ENCODE assay signal across 24 mouse cellular contexts in the genomic region with DNA sequence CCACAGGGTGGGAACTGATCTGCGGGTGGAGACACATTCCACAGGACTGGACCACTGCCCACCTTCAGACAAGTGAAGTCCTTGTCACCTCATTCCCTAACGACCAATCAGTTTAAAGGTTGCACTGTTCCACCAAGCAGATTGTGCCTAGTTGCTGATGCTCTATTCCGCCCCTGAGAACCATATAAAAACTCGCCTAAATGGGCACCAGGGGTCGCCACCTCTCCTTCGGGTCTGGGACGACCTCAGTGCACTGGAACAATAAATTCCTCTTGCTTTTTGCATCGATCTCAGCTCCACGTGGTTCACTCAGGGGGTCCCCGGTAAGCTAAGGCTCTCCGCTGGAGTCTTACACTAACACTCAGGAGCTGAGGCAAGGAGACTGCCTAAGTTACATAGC. TPM values are rescaled to one million over a fixed set of nuclear protein-coding genes. Genes with fewer than 3 reads are reported as not detected.
DNase-seq lines count a peak whose midpoint lies in the region; ATAC-seq and TF ChIP-seq lines count a peak whose summit lies in the region.
"Had no signal": no experiment of that assay in that cellular context is flagged by ENCODE, and none has a peak within 500 bp of the region (broad histone marks: within the 10 kb centered on the region; RNA-seq: fewer than 3 reads in every experiment).

No protein-coding gene starts in this region.

- no peak for ATAC-seq in liver, embryonic 14.5 days (ENCODE audit: insufficient read depth)
- ATAC-seq in liver, embryonic 11.5 days (replicated peaks; ENCODE audit: low FRiP score): no peak
- no peak for ATAC-seq in midbrain, embryonic 11.5 days (ENCODE audit: low FRiP score)
- no peak for ATAC-seq in erythroblast, adult 5-6 weeks (replicated peaks; ENCODE audit: low FRiP score, poor library complexity, severe bottlenecking)
- ATAC-seq: forebrain, embryonic 15.5 days; hindbrain, embryonic 16.5 days; intestine, embryonic 16.5 days had no signal

- no peak overlapping the region for H3K27ac ChIP-seq in liver, embryonic 14.5 days
- no peak overlapping the region for H3K27ac ChIP-seq in liver, embryonic 11.5 days (ENCODE audit: low read depth, low read length)
- H3K27ac ChIP-seq in midbrain, embryonic 11.5 days (ENCODE audit: low read depth, low read length): no peak overlapping the region
- H3K27ac ChIP-seq: embryonic facial prominence, embryonic 15.5 days; forebrain, embryonic 15.5 days; heart, embryonic 10.5 days; kidney, embryonic 15.5 days; limb, embryonic 12.5 days; liver, embryonic 13.5 days; macrophage; midbrain, embryonic 10.5 days; neural tube, embryonic 12.5 days; stomach, embryonic 15.5 days had no signal

- H3K9me3 ChIP-seq in liver, embryonic 14.5 days (ENCODE audit: control insufficient read depth, low read length): no peaks in the 10 kb centered on the region
- no peaks in the 10 kb centered on the region for H3K9me3 ChIP-seq in liver, embryonic 11.5 days (ENCODE audit: control insufficient read depth, low read length)
- H3K9me3 ChIP-seq in midbrain, embryonic 11.5 days (ENCODE audit: control insufficient read depth, low read length): no peaks in the 10 kb centered on the region
- H3K9me3 ChIP-seq: embryonic facial prominence, embryonic 15.5 days; forebrain, embryonic 15.5 days; heart, embryonic 10.5 days; kidney, embryonic 15.5 days; limb, embryonic 12.5 days; liver, embryonic 13.5 days; midbrain, embryonic 10.5 days; neural tube, embryonic 12.5 days; stomach, embryonic 15.5 days had no signal

- DNase-seq in liver, embryonic 14.5 days (ENCODE audit: low read depth in 3 of 3, low spot score in 3 of 3): no peak
- no peak for DNase-seq in liver, embryonic 11.5 days (ENCODE audit: low spot score)
- DNase-seq in 416B (ENCODE audit: low read depth): peak; percentile 43
- DNase-seq in ES-CJ7 (ENCODE audit: low read depth, low spot score): peak; percentile 82
- DNase-seq in WW6 (ENCODE audit: low read depth, low spot score): peak; percentile 75
- DNase-seq in left cerebral cortex, adult 9 months (ENCODE audit: low spot score in 2 of 2): no peak
- DNase-seq in midbrain, embryonic 11.5 days (ENCODE audit: low spot score, missing footprints): no peak
- DNase-seq: adrenal gland, postnatal 36 days; cerebellum, adult 9-10 months; liver, embryonic 13.5 days; right cerebral cortex, adult 18-20 months; thymus, adult 18-20 months had no signal

- H3K4me3 ChIP-seq in liver, embryonic 14.5 days (ENCODE audit: insufficient read depth in 1 of 2, low read depth in 2 of 2, low read length in 2 of 2): no peak overlapping the region
- H3K4me3 ChIP-seq in liver, embryonic 11.5 days (ENCODE audit: low read depth, low read length): no peak overlapping the region
- H3K4me3 ChIP-seq in midbrain, embryonic 11.5 days (ENCODE audit: low read depth, low read length): no peak overlapping the region
- H3K4me3 ChIP-seq: embryonic facial prominence, embryonic 15.5 days; forebrain, embryonic 15.5 days; heart, embryonic 10.5 days; kidney, embryonic 15.5 days; limb, embryonic 12.5 days; liver, embryonic 13.5 days; midbrain, embryonic 10.5 days; neural tube, embryonic 12.5 days; stomach, embryonic 15.5 days had no signal

- H3K36me3 ChIP-seq in liver, embryonic 14.5 days (replicated peaks; ENCODE audit: control insufficient read depth, insufficient read depth, low read depth): no peaks in the 10 kb centered on the region
- H3K36me3 ChIP-seq in liver, embryonic 11.5 days (ENCODE audit: control insufficient read depth, insufficient read depth, low read length): no peaks in the 10 kb centered on the region
- H3K36me3 ChIP-seq in midbrain, embryonic 11.5 days (ENCODE audit: control insufficient read depth, insufficient read depth, low read length): no peaks in the 10 kb centered on the region
- H3K36me3 ChIP-seq: embryonic facial prominence, embryonic 15.5 days; forebrain, embryonic 15.5 days; heart, embryonic 10.5 days; kidney, embryonic 15.5 days; limb, embryonic 12.5 days; liver, embryonic 13.5 days; midbrain, embryonic 10.5 days; neural tube, embryonic 12.5 days; stomach, embryonic 15.5 days had no signal

- no peak for TF ChIP-seq EP300 in liver, embryonic 14.5 days (IDR thresholded peaks at IDR 0.05; ENCODE audit: low read depth)

- WGBS in liver, embryonic 14.5 days (ENCODE audit: insufficient replicate concordance): 55% methylated on average over 11 of the region's 11 CpGs
- 64% methylated on average over 11 of the region's 11 CpGs for WGBS in liver, embryonic 11.5 days
- 79% methylated on average over 11 of the region's 11 CpGs for WGBS in midbrain, embryonic 11.5 days

- no peaks in the 10 kb centered on the region for H3K4me1 ChIP-seq in liver, embryonic 14.5 days (replicated peaks; ENCODE audit: control insufficient read depth in 2 of 2, insufficient read depth in 2 of 2, low read length in 1 of 2)
- H3K4me1 ChIP-seq in liver, embryonic 11.5 days (replicated peaks; ENCODE audit: control insufficient read depth, insufficient read depth, low read length): no peaks in the 10 kb centered on the region
- H3K4me1 ChIP-seq in midbrain, embryonic 11.5 days (ENCODE audit: control insufficient read depth, insufficient read depth, low read length): no peaks in the 10 kb centered on the region
- H3K4me1 ChIP-seq: embryonic facial prominence, embryonic 15.5 days; forebrain, embryonic 15.5 days; heart, embryonic 10.5 days; kidney, embryonic 15.5 days; limb, embryonic 12.5 days; liver, embryonic 13.5 days; midbrain, embryonic 10.5 days; neural tube, embryonic 12.5 days; stomach, embryonic 15.5 days had no signal

- no peak overlapping the region for H3K4me2 ChIP-seq in liver, embryonic 14.5 days (ENCODE audit: low read depth)
- no peak overlapping the region for H3K4me2 ChIP-seq in liver, embryonic 11.5 days
- H3K4me2 ChIP-seq in midbrain, embryonic 11.5 days: no peak overlapping the region
- H3K4me2 ChIP-seq: embryonic facial prominence, embryonic 15.5 days; forebrain, embryonic 15.5 days; kidney, embryonic 15.5 days; limb, embryonic 12.5 days; liver, embryonic 13.5 days; neural tube, embryonic 12.5 days; stomach, embryonic 15.5 days had no signal

- H3K9ac ChIP-seq in liver, embryonic 14.5 days (replicated peaks): no peak overlapping the region
- no peak overlapping the region for H3K9ac ChIP-seq in liver, embryonic 11.5 days (ENCODE audit: low read depth, low read length)
- H3K9ac ChIP-seq in midbrain, embryonic 11.5 days (ENCODE audit: low read length): no peak overlapping the region
- H3K9ac ChIP-seq: embryonic facial prominence, embryonic 15.5 days; forebrain, embryonic 15.5 days; kidney, embryonic 15.5 days; limb, embryonic 12.5 days; liver, embryonic 13.5 days; neural tube, embryonic 12.5 days; stomach, embryonic 15.5 days had no signal

- H3K27me3 ChIP-seq in liver, embryonic 14.5 days (ENCODE audit: control insufficient read depth, insufficient read depth, low read length): no peaks in the 10 kb centered on the region
- H3K27me3 ChIP-seq in liver, embryonic 11.5 days (replicated peaks; ENCODE audit: control insufficient read depth, insufficient read depth, low read length): no peaks in the 10 kb centered on the region
- H3K27me3 ChIP-seq in midbrain, embryonic 11.5 days (ENCODE audit: control insufficient read depth, insufficient read depth, low read length): no peaks in the 10 kb centered on the region
- H3K27me3 ChIP-seq: embryonic facial prominence, embryonic 15.5 days; kidney, embryonic 15.5 days; limb, embryonic 12.5 days; liver, embryonic 13.5 days; neural tube, embryonic 12.5 days; stomach, embryonic 15.5 days had no signal

- peak; percentile 50 for TF ChIP-seq CTCF in liver, embryonic 14.5 days (IDR thresholded peaks at IDR 0.05; ENCODE audit: low read depth)

RNA-seq across cellular contexts. Expression of a gene that starts 4.3 kb away (rescaled TPM):
- polyA plus RNA-seq in liver, embryonic 14.5 days (2012; rRNA removed): 3.0 and 3.7 TPM in 2 replicates
- 5.9 and 6.1 TPM in 2 replicates for polyA plus RNA-seq in liver, embryonic 14.5 days (2014; fragmentation: Nextera tagmentation; extraction: Ambion mirVana)
- 9.8 and 10.2 TPM in 2 replicates for polyA plus RNA-seq in liver, embryonic 11.5 days (2014; fragmentation: Nextera tagmentation; extraction: Ambion mirVana)
- polyA plus RNA-seq in midbrain, embryonic 11.5 days (2014; fragmentation: Nextera tagmentation; extraction: Ambion mirVana): 18.7 and 20.0 TPM in 2 replicates
- total RNA-seq in erythroblast, adult 5-6 weeks (2015; ENCODE audit: low replicate concordance): 11.5 and 30.7 TPM in 2 replicates
- total RNA-seq in erythroblast, adult 5-6 weeks (2017; ENCODE audit: low replicate concordance): 49.3 and 53.5 TPM in 2 replicates

Comparison
In these comparisons a context has a peak if more than half of its experiments do, and no peak if none do; other contexts are left out.
1. DNase-seq: peak in 416B (single experiment), ES-CJ7 (single experiment) and WW6 (single experiment); none in liver, embryonic 14.5 days (0 of 3), liver, embryonic 11.5 days (single experiment), left cerebral cortex, adult 9 months (0 of 2) and midbrain, embryonic 11.5 days (single experiment).